Mouse (Mus musculus) liver, postnatal 0 days (tissue): ENCODE data around the gene AI854703. TPM values are rescaled to one million over a fixed set of nuclear protein-coding genes. Genes with fewer than 3 reads are reported as not detected.
"Not testable (repeated sequence)": the region's sequence is repeated elsewhere in the genome, so short reads cannot be mapped to it uniquely, and the experiment has no call there.

Experiments used
- ATAC-seq: fragments of 200-750 bp; cut with Nextera tagmentation; 2 replicates; pipeline ENCODE4 v1.8.0; 2017; ENCODE audit warnings: mild to moderate bottlenecking, moderate library complexity
- DNase-seq: peaks from one replicate; pipeline ENCODE4 v3.0.0-alpha.2; 2016
- H3K27ac ChIP-seq: fragments of 300-500 bp; sonication (generic); 2 replicates; pipeline ENCODE4 v1.5.1; 2014; ENCODE audit warnings: antibody characterized with exemption, moderate library complexity, mild to moderate bottlenecking, low read depth
- H3K27me3 ChIP-seq: fragments of 300-500 bp; sonication (generic); 2 replicates; pipeline ENCODE4 v1.6.1; 2014; ENCODE audit warnings: low read length, control low read depth, mixed read lengths; ENCODE audit not compliant: insufficient read depth
- H3K36me3 ChIP-seq: fragments of 300-500 bp; sonication (generic); replicated peaks from 2 replicates; pipeline ENCODE4 v1.6.1; 2014; ENCODE audit warnings: mild to moderate bottlenecking, control low read depth, low read length, moderate library complexity, mixed read lengths; ENCODE audit not compliant: insufficient read depth
- H3K4me1 ChIP-seq: fragments of 300-500 bp; sonication (generic); 2 replicates; pipeline ENCODE4 v1.6.1; 2014; ENCODE audit warnings: antibody characterized with exemption, mild to moderate bottlenecking, control low read depth; ENCODE audit not compliant: insufficient read depth
- H3K4me2 ChIP-seq: fragments of 300-500 bp; sonication (generic); 2 replicates; pipeline ENCODE4 v1.6.1; 2014; ENCODE audit warnings: low read depth, mild to moderate bottlenecking, low read length, moderate library complexity, mixed read lengths
- H3K4me3 ChIP-seq: fragments of 300-500 bp; sonication (generic); 2 replicates; pipeline ENCODE4 v1.5.1; 2014; ENCODE audit warnings: low read depth, low read length
- H3K9ac ChIP-seq: fragments of 300-500 bp; sonication (generic); replicated peaks from 2 replicates; pipeline ENCODE4 v1.6.1; 2014; ENCODE audit warnings: mild to moderate bottlenecking, moderate library complexity
- H3K9me3 ChIP-seq: fragments of 300-500 bp; sonication (generic); 2 replicates; pipeline ENCODE4 v1.6.1; 2016; ENCODE audit warnings: mild to moderate bottlenecking, control low read depth, low read length, mixed read lengths
- CTCF ChIP-seq: sonication (generic); IDR thresholded peaks from 2 replicates; pipeline ENCODE4 v1.5.1; 2016; ENCODE audit warnings: antibody characterized with exemption, low read depth
- EP300 ChIP-seq: IDR thresholded peaks from 2 replicates; pipeline ENCODE4 v1.6.1; 2016; ENCODE audit warnings: antibody characterized with exemption, low read depth, mild to moderate bottlenecking
- WGBS: fragments of 180-500 bp; shearing (Covaris S2); extraction: QIAGEN DNeasy Blood & Tissue Kit; methylation state at CpG from one replicate; pipeline ENCODE4 v1.1.7; 2014; ENCODE audit not compliant: insufficient replicate concordance; 5-methylcytosine and 5-hydroxymethylcytosine counted together
- polyA plus RNA-seq: library from polyadenylated mRNA; unstranded; fragments of >200 nt; fragmentation: Nextera tagmentation; extraction: Ambion mirVana; gene quantifications from 2 replicates; pipeline ENCODE4 v1.2.1, GENCODE M21; 2015

The AI854703 gene
- polyA plus RNA-seq, 1 experiment from 2014 or later: 0.16 TPM

DNA sequence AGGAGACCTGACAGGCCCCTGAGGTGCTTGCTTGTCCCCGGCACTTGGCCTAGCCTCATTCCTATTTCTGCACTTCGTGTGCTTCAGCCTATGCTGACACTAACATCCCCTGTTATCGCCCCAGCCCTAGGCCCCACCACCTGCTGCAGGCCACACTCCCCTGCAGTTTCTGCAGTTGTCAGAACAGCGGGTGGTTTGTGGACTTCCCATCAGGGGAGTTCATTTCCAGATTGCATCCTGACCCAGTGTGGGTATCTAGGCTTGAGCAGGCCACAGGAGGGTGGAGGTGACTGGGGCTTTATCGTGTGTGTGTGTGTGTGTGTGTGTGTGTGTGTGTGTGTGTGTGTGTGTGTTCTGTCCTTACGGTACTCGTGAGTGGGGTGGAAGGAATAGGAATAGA, 17.1 kb upstream of the AI854703 start:
- no peak for DNase-seq
- Histone ChIP-seq H3K4me3 (no peak overlapping the region), H3K9ac (no peak overlapping the region), H3K4me2 (no peak overlapping the region), H3K27ac (no peak overlapping the region), H3K27me3 (no peaks in the 10 kb centered on the region), H3K9me3 (no peaks in the 10 kb centered on the region), H3K4me1 (no peaks in the 10 kb centered on the region), H3K36me3 (no peaks in the 10 kb centered on the region; the same call in 1 of the 2 replicates)
- 39% methylated on average over 5 of the region's 7 CpGs for WGBS
- TF ChIP-seq CTCF (no peak), EP300 (no peak)
- peak; percentile 56 for ATAC-seq

DNA sequence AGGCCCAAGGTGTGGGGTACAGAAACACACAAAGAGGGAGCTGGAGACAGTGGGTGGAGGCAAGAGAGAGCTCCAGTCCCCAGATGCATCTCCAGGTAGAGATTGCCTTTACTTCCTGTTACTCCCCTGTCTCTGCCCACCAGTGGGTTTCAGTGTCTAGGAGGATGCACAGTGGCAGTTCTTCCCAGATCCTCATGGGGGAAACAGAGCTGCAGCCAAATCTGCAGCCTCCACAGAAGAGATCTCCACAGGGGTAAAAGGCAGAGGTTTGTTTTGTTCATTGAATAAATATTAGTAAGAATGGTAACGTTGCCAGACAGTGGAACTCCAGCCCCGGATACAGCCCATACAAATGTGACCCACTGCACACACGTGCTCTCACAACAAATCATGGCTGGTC, 15.9 kb upstream of the AI854703 start:
- no peak overlapping the region for H3K4me3 ChIP-seq
- TF ChIP-seq EP300: no peak
- TF ChIP-seq CTCF: no peak
- H3K4me2 ChIP-seq: no peak overlapping the region
- 66% methylated on average over 3 of the region's 3 CpGs for WGBS
- H3K36me3 ChIP-seq: no peaks in the 10 kb centered on the region; the same call in 1 of the 2 replicates
- ATAC-seq: no peak
- no peak overlapping the region for H3K9ac ChIP-seq
- H3K27ac ChIP-seq: no peak overlapping the region
- H3K27me3 ChIP-seq: no peaks in the 10 kb centered on the region
- DNase-seq: no peak
- H3K4me1 ChIP-seq: no peaks in the 10 kb centered on the region
- no peaks in the 10 kb centered on the region for H3K9me3 ChIP-seq

DNA sequence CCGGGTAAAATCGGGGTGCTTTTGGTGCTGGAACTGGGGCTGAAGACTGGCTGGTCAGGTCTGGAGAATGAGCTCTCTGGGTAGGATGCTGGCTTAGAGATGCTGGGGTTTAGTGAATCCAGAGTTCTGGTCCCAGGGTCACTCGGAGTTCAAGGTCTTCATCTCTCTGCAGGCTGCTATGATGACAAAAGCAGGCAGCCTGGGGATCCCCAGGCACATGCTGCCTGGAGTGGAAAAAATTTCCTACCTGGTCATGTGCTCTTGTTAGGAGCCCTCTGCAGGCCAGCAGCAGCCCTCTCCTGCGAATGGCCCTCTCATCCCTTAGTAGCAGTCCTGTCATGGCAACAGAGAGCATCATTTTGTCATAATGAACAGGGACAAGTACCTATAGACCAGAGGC, 13.1 kb upstream of the AI854703 start:
- H3K27ac ChIP-seq: no peak overlapping the region
- no peaks in the 10 kb centered on the region for H3K27me3 ChIP-seq
- H3K36me3 ChIP-seq: no peaks in the 10 kb centered on the region; the same call in 1 of the 2 replicates
- ATAC-seq: no peak
- H3K9ac ChIP-seq: no peak overlapping the region
- no peak for TF ChIP-seq EP300
- TF ChIP-seq CTCF: no peak
- WGBS: 73% methylated on average over 4 of the region's 4 CpGs
- H3K4me3 ChIP-seq: no peak overlapping the region
- no peaks in the 10 kb centered on the region for H3K4me1 ChIP-seq
- no peaks in the 10 kb centered on the region for H3K9me3 ChIP-seq
- no peak overlapping the region for H3K4me2 ChIP-seq
- no peak for DNase-seq

DNA sequence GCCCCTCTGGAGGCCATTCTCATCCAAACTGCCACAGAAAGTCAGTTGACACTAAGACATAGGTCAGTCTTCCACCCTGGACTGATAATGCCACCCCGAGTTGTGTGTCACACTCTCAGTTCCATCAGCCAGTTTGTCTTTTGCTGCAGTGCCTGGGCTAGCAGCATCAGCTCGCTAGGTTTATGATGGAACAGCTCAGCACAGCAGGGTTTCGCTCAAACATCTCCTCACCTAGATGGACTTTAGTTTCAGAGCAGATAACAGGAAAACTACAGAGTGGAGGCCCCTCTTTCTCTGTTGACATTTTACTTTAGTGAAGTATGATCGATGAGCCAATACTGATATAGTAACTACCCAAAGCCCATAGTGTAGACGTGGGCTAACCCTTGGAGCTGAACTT, 11.8 kb upstream of the AI854703 start:
- H3K4me1 ChIP-seq: no peaks in the 10 kb centered on the region
- DNase-seq: no peak
- no peaks in the 10 kb centered on the region for H3K27me3 ChIP-seq
- no peak overlapping the region for H3K4me3 ChIP-seq
- no peak for ATAC-seq
- peaks cover 8% of the 10 kb centered on the region for H3K36me3 ChIP-seq
- TF ChIP-seq EP300 (no peak), CTCF (no peak)
- no peak overlapping the region for H3K9ac ChIP-seq
- H3K9me3 ChIP-seq: no peaks in the 10 kb centered on the region
- H3K27ac ChIP-seq: no peak overlapping the region
- H3K4me2 ChIP-seq: no peak overlapping the region
- WGBS: 63% methylated on average over 5 of the region's 5 CpGs

DNA sequence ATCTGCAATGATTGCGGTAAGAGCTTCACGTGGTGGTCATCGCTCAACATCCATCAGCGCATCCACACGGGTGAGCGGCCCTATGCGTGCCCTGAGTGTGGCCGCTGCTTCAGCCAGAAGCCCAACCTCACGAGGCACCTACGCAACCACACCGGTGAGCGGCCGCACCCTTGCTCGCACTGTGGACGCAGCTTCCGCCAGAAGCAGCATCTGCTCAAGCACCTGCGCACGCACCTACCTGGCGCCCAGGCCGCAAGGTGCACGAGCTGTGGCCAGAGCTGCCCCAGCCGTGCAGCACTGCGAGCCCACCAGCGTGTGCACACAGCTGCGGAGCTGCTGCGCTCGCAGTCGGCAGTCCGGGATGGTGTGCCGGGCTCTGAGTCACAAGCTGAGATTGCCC, 6.5 kb upstream of the AI854703 start:
- 91% methylated on average over 30 of the region's 30 CpGs for WGBS
- Histone ChIP-seq H3K27me3 (no peaks in the 10 kb centered on the region), H3K4me1 (no peaks in the 10 kb centered on the region), H3K4me2 (no peak overlapping the region), H3K9me3 (no peaks in the 10 kb centered on the region), H3K9ac (no peak overlapping the region), H3K36me3 (peaks cover 19% of the 10 kb centered on the region), H3K4me3 (no peak overlapping the region), H3K27ac (no peak overlapping the region)
- DNase-seq (no peak), ATAC-seq (no peak)
- TF ChIP-seq CTCF (no peak), EP300 (no peak)

DNA sequence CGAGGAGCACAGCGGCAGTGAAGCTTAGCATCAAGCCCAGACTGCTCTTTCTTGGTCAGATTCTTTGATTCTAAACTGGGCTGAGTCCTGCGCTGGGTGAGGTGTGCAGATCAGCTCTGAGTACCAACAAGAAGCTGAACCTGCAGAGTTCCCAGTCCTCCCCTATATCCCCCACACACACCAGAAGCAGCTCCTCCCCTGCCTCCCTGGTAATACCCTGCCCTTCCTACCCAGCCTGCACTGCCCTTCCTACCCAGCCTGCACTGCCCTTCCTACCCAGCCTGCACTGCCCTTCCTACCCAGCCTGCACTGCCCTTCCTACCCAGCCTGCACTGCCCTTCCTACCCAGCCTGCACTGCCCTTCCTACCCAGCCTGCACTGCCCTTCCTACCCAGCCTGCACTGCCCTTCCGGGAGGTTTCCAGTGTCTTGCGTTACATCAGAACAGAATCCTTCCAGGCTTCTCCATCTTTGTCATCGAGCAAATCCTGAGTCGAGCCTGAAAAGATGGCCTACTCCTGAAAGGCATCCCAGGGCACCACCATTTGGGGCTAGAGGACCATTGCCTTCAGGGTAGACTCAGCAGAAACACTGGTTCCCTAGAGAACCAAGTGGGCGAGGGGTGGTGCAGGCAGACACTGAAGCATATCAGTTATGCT, 4.2 kb upstream of the AI854703 start:
- not testable (repeated sequence) for H3K27me3 ChIP-seq, H3K4me2 ChIP-seq, H3K4me3 ChIP-seq, ATAC-seq, H3K9me3 ChIP-seq, H3K9ac ChIP-seq, H3K27ac ChIP-seq, H3K4me1 ChIP-seq, DNase-seq
- WGBS: 81% methylated on average over 8 of the region's 8 CpGs
- H3K36me3 ChIP-seq: peaks cover 19% of the 10 kb centered on the region

DNA sequence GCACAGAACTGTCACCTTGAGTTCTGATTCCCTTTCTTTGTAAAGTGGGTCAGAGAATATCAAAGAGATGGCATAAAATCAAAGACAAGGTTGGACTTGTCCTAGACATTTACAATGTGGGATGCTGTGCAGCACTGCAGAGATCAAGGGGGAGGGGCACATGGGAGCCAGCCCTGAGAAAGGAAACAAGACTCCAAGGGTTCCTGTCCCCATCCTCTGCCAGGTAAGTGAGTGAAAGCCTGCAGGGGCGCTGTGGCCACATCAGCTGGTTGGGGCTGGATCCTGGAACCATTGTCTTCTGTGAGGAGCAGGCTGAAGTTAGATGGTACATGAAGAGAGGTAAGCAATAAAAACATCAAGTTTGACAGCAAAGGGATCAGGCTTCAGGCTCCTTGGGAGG, 3.1 kb upstream of the AI854703 start:
- DNase-seq (no peak), ATAC-seq (no peak)
- Histone ChIP-seq H3K4me1 (peaks cover 8% of the 10 kb centered on the region), H3K4me3 (no peak overlapping the region), H3K27me3 (peaks cover 11% of the 10 kb centered on the region), H3K9me3 (no peaks in the 10 kb centered on the region), H3K9ac (no peak overlapping the region), H3K27ac (no peak overlapping the region), H3K4me2 (no peak overlapping the region), H3K36me3 (peaks cover 19% of the 10 kb centered on the region)
- WGBS: 83% methylated on average over 1 of the region's 1 CpGs
- TF ChIP-seq CTCF: no peak
